Mouse (Mus musculus) liver, postnatal 0 days (tissue): ENCODE measurements around the gene Eaf2. TPM values are rescaled to one million over a fixed set of nuclear protein-coding genes. Genes with fewer than 3 reads are reported as not detected.

Experiments
- ATAC-seq: fragments of 200-750 bp; cut with Nextera tagmentation; 2 replicates; pipeline ENCODE4 v1.8.0; 2017; ENCODE audit warnings: mild to moderate bottlenecking, moderate library complexity
- DNase-seq: peaks from one replicate; pipeline ENCODE4 v3.0.0-alpha.2; 2016
- H3K27ac ChIP-seq: fragments of 300-500 bp; sonication (generic); 2 replicates; pipeline ENCODE4 v1.5.1; 2014; ENCODE audit warnings: antibody characterized with exemption, moderate library complexity, mild to moderate bottlenecking, low read depth
- H3K27me3 ChIP-seq: fragments of 300-500 bp; sonication (generic); 2 replicates; pipeline ENCODE4 v1.6.1; 2014; ENCODE audit warnings: low read length, control low read depth, mixed read lengths; ENCODE audit not compliant: insufficient read depth
- H3K36me3 ChIP-seq: fragments of 300-500 bp; sonication (generic); replicated peaks from 2 replicates; pipeline ENCODE4 v1.6.1; 2014; ENCODE audit warnings: mild to moderate bottlenecking, control low read depth, low read length, moderate library complexity, mixed read lengths; ENCODE audit not compliant: insufficient read depth
- H3K4me1 ChIP-seq: fragments of 300-500 bp; sonication (generic); 2 replicates; pipeline ENCODE4 v1.6.1; 2014; ENCODE audit warnings: antibody characterized with exemption, mild to moderate bottlenecking, control low read depth; ENCODE audit not compliant: insufficient read depth
- H3K4me2 ChIP-seq: fragments of 300-500 bp; sonication (generic); 2 replicates; pipeline ENCODE4 v1.6.1; 2014; ENCODE audit warnings: low read depth, mild to moderate bottlenecking, low read length, moderate library complexity, mixed read lengths
- H3K4me3 ChIP-seq: fragments of 300-500 bp; sonication (generic); 2 replicates; pipeline ENCODE4 v1.5.1; 2014; ENCODE audit warnings: low read depth, low read length
- H3K9ac ChIP-seq: fragments of 300-500 bp; sonication (generic); replicated peaks from 2 replicates; pipeline ENCODE4 v1.6.1; 2014; ENCODE audit warnings: mild to moderate bottlenecking, moderate library complexity
- H3K9me3 ChIP-seq: fragments of 300-500 bp; sonication (generic); 2 replicates; pipeline ENCODE4 v1.6.1; 2016; ENCODE audit warnings: mild to moderate bottlenecking, control low read depth, low read length, mixed read lengths
- CTCF ChIP-seq: sonication (generic); IDR thresholded peaks from 2 replicates; pipeline ENCODE4 v1.5.1; 2016; ENCODE audit warnings: antibody characterized with exemption, low read depth
- EP300 ChIP-seq: IDR thresholded peaks from 2 replicates; pipeline ENCODE4 v1.6.1; 2016; ENCODE audit warnings: antibody characterized with exemption, low read depth, mild to moderate bottlenecking
- WGBS: fragments of 180-500 bp; shearing (Covaris S2); extraction: QIAGEN DNeasy Blood & Tissue Kit; methylation state at CpG from one replicate; pipeline ENCODE4 v1.1.7; 2014; ENCODE audit not compliant: insufficient replicate concordance; 5-methylcytosine and 5-hydroxymethylcytosine counted together
- polyA plus RNA-seq: library from polyadenylated mRNA; unstranded; fragments of >200 nt; fragmentation: Nextera tagmentation; extraction: Ambion mirVana; gene quantifications from 2 replicates; pipeline ENCODE4 v1.2.1, GENCODE M21; 2015

Gene Eaf2
- polyA plus RNA-seq, 1 experiment from 2014 or later = 0.70 TPM

DNA sequence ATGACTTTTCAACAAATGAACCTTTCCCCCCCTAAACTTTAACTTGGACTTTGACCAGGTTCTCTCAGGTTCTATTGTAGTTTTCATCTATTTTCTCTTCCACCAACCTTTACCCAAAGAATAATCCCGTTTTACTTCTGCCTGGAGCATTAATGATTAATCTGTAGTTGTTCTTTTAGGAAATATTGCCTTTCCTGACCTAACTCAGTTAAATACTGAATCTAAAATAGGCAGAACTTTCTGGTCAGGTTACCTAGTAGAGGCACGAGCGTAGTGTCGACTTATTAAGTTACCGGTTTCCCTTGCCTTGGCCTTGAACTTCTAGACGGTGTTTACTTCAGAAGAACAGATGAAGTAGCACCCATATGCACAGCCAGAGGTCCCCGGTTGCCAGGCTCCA, 88.3 kb downstream of the Eaf2 start:
- Histone ChIP-seq H3K4me1 (no peaks in the 10 kb centered on the region), H3K9ac (no peak overlapping the region), H3K9me3 (no peaks in the 10 kb centered on the region), H3K36me3 (no peaks in the 10 kb centered on the region), H3K4me2 (no peak overlapping the region), H3K4me3 (no peak overlapping the region), H3K27ac (no peak overlapping the region), H3K27me3 (no peaks in the 10 kb centered on the region)
- ATAC-seq (no peak), DNase-seq (no peak)
- 75% methylated on average over 7 of the region's 7 CpGs for WGBS
- no peak for TF ChIP-seq EP300
- TF ChIP-seq CTCF = no peak

DNA sequence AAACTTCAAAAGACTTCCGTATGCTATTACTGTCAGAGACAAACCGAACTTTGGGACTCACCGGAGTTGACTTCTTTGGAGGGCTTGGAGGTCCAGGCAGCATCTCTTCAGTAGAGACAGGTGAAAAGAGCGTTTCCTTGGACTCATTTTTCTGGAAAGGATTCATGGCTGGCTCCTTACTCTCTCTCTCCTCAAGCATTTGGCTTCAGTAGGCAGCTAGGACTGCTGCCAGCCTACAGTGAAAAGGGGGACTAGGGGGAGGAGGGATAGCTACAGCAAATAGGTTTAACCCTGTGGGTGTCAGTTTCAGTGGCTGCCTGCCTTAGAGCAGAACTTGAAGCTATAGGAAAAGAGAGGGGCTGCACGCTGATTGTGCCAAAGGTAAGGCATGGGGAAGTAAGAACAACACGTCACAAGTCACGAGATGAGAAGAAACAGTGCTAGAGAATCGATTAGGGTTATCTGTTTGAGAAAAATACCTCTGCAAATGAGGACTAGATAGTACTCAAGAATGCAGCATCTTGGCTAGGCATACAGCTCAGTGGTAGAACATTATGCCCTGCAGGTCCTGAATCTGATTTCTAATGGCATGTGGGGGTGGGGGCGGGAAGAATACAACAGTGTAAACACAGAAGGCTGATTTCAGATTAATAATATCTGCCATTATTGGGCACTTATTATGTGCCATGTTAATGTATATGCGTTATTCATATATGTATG, 90.0 kb downstream of the Eaf2 start, which contains the start of gene Slc15a2:
Slc15a2 (minus strand) TSS at position 369 of the 720 bp plus-strand sequence.
- no peak for TF ChIP-seq CTCF
- Histone ChIP-seq H3K36me3 (no peaks in the 10 kb centered on the region), H3K4me1 (no peaks in the 10 kb centered on the region), H3K27me3 (no peaks in the 10 kb centered on the region), H3K27ac (no peak within 1 kb of the TSS), H3K9ac (no peak within 1 kb of the TSS), H3K4me2 (no peak within 1 kb of the TSS), H3K4me3 (no peak within 1 kb of the TSS), H3K9me3 (no peaks in the 10 kb centered on the region)
- 57% methylated on average over 10 of the region's 10 CpGs for WGBS
- no peak for ATAC-seq
- DNase-seq = no peak

DNA sequence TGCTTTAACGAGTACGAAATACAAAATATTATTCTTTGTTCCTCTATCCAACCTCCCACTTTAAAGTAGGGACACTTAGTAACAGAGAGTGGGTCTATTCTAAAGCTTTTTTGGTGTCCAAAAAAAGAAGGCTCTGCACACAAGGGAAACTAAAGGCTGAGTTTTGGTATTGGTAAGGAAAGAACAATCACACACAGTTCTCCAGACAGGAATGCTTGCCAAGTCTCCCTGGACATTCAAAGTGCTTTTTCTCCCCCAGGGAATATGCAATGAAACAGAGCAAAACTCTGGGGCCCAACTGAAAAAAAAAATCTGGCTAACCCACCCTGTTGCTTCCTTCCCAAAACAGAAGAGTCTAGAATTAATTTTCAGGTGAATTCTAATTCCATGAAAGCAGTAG, 90.7 kb downstream of the Eaf2 start:
- 86% methylated on average over 2 of the region's 2 CpGs for whole genome bisulfite sequencing
- Histone ChIP-seq H3K36me3 (no peaks in the 10 kb centered on the region), H3K4me1 (no peaks in the 10 kb centered on the region), H3K27me3 (no peaks in the 10 kb centered on the region), H3K9ac (no peak overlapping the region), H3K4me2 (no peak overlapping the region), H3K4me3 (no peak overlapping the region), H3K27ac (no peak overlapping the region), H3K9me3 (no peaks in the 10 kb centered on the region)
- ATAC-seq (no peak), DNase-seq (no peak)
- TF ChIP-seq CTCF (no peak), EP300 (no peak)

DNA sequence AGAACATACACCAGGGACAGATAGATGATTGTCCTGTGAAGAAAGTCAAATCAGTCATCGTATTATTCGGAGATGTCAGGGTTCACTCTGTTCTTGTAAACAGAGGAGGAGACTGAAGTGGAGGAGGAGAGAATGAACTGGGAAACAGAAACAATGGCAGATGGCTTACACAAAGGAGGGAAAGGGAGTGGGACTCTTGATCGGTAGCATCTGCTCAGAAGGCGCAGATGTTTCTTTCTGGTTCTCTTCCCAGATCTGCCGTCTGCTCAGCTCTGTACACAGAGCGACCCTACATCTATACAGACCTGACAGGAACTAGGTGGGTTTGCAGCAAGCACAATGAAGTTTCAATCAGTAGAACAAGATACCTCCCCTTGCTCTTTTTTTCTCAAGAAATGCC, 99.1 kb downstream of the Eaf2 start:
- no peak for TF ChIP-seq EP300
- TF ChIP-seq CTCF = no peak
- Histone ChIP-seq H3K9ac (no peak overlapping the region), H3K27ac (no peak overlapping the region), H3K9me3 (no peaks in the 10 kb centered on the region), H3K4me3 (no peak overlapping the region), H3K36me3 (no peaks in the 10 kb centered on the region), H3K4me1 (no peaks in the 10 kb centered on the region), H3K27me3 (no peaks in the 10 kb centered on the region), H3K4me2 (no peak overlapping the region)
- no peak for DNase-seq
- WGBS = 86% methylated on average over 6 of the region's 6 CpGs
- ATAC-seq = no peak

DNA sequence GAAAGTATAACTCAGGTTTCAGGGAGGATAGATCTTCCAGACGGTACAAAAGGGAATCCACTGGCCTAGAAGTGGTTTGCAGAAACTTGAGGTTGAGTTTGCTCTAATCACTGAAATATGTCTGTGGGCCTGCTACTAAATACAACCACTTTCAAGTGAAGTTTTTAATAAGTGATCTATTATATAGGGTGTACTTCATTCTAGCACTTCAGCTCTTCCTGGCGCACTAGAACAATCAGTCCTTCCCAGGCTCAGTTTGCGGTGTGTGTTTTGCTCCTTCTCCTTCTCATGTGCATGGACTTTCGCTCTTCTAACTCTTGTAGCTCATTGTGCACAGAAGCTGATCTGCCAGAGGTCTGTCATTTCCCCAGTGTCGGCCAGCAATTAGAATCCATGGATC, 101.8 kb downstream of the Eaf2 start:
- no peaks in the 10 kb centered on the region for H3K27me3 ChIP-seq
- H3K27ac ChIP-seq = no peak overlapping the region
- H3K4me1 ChIP-seq = no peaks in the 10 kb centered on the region
- H3K4me3 ChIP-seq = no peak overlapping the region
- H3K4me2 ChIP-seq = no peak overlapping the region
- H3K9me3 ChIP-seq = no peaks in the 10 kb centered on the region
- no peak for ATAC-seq
- no peak overlapping the region for H3K9ac ChIP-seq
- no peaks in the 10 kb centered on the region for H3K36me3 ChIP-seq
- no peak for TF ChIP-seq EP300
- TF ChIP-seq CTCF = no peak
- WGBS = 74% methylated on average over 5 of the region's 5 CpGs
- no peak for DNase-seq

DNA sequence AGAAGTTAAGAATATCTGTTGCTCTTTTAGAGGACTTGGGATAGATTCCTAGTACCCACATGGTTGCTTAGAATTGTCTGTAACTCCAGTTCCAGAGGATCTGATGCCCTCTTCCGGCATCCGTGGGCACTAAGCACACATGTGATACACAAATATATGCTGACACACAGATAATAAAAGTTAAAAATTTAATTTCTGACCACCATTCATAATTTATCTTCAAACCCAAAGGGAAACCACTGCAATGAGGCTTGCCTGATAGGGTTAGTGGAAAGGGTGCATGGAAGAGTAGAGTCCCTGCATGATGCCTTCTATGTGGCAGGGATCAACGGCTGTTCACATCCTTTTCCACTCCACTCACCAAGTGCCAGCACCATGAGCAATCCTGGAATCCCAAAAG, 103.1 kb downstream of the Eaf2 start:
- WGBS = 87% methylated on average over 3 of the region's 3 CpGs
- no peak overlapping the region for H3K27ac ChIP-seq
- H3K4me2 ChIP-seq = no peak overlapping the region
- ATAC-seq (no peak), DNase-seq (no peak)
- H3K36me3 ChIP-seq = no peaks in the 10 kb centered on the region
- no peak overlapping the region for H3K9ac ChIP-seq
- TF ChIP-seq CTCF = no peak
- no peak for TF ChIP-seq EP300
- no peak overlapping the region for H3K4me3 ChIP-seq
- H3K4me1 ChIP-seq = no peaks in the 10 kb centered on the region
- H3K9me3 ChIP-seq = no peaks in the 10 kb centered on the region
- H3K27me3 ChIP-seq = no peaks in the 10 kb centered on the region
